Mouse (Mus musculus) effector memory CD4-positive, alpha-beta T cell, adult 5 months (primary cell): ENCODE data around the gene Hnrnpa1. TPM values are rescaled to one million over a fixed set of nuclear protein-coding genes. Genes with fewer than 3 reads are reported as not detected.

ENCODE experiments used
- polyA plus RNA-seq: library from polyadenylated mRNA; unstranded; fragments of 100-300 nt; shearing (Covaris generic); gene quantifications from one replicate; pipeline ENCODE4 v1.2.1, GENCODE M21; 2017

Gene Hnrnpa1
- 150 TPM for polyA plus RNA-seq

GRCm38 (mm10) chr15:103240160-103241028 lies at the start of gene Hnrnpa1:
TSS of gene Hnrnpa1 (plus strand) at chr15:103240432.

GRCm38 (mm10) chr15:103239685-103240159 lies 510 bp upstream of the Hnrnpa1 start, which contains the start of gene Cbx5:
TSS of gene Cbx5 (minus strand) at chr15:103239816.

GRCm38 (mm10) chr15:103257790-103258728 lies 17.8 kb downstream of the Hnrnpa1 start, which contains the start of gene Nfe2:
TSS of gene Nfe2 (minus strand) at chr15:103258403.

GRCm38 (mm10) chr15:103272419-103273279 lies 32.4 kb downstream of the Hnrnpa1 start, which contains the start of gene Copz1:
TSS of gene Copz1 (plus strand) at chr15:103272714.

Other genes starting within 250 kb of the Hnrnpa1 start
- gene Hoxc8, start 249.8 kb upstream of the Hnrnpa1 start, polyA plus RNA-seq: not detected
- not detected for gene Hoxc6, start 242.2 kb upstream of the Hnrnpa1 start, polyA plus RNA-seq
- gene Hoxc4, start 221.5 kb upstream of the Hnrnpa1 start, polyA plus RNA-seq: not detected
- 4.2 TPM for gene Smug1, start 73.3 kb upstream of the Hnrnpa1 start, polyA plus RNA-seq
- gene Cbx5, start 616 bp upstream of the Hnrnpa1 start, polyA plus RNA-seq: 10.5 TPM
- gene Nfe2, start 18.0 kb downstream of the Hnrnpa1 start, polyA plus RNA-seq: 0.70 TPM
- gene Copz1, start 32.3 kb downstream of the Hnrnpa1 start, polyA plus RNA-seq: 118 TPM
- not detected for gene Gpr84, start 70.2 kb downstream of the Hnrnpa1 start, polyA plus RNA-seq
- gene Zfp385a, start 99.7 kb downstream of the Hnrnpa1 start, polyA plus RNA-seq: not detected
- gene Itga5, start 126.3 kb downstream of the Hnrnpa1 start, polyA plus RNA-seq: not detected
- not detected for gene Gtsf1, start 190.0 kb downstream of the Hnrnpa1 start, polyA plus RNA-seq
- gene Gtsf2, start 208.0 kb downstream of the Hnrnpa1 start, polyA plus RNA-seq: not detected
- gene Nckap1l, start 213.4 kb downstream of the Hnrnpa1 start, polyA plus RNA-seq: 109 TPM